Mouse (Mus musculus): ENCODE measurements around the gene Fam3c. TPM values are rescaled to one million over a fixed set of nuclear protein-coding genes. Genes with fewer than 3 reads are reported as not detected.

Gene Fam3c
- polyA plus RNA-seq, 2 experiments: 23.8 to 65.2 TPM

DNA sequence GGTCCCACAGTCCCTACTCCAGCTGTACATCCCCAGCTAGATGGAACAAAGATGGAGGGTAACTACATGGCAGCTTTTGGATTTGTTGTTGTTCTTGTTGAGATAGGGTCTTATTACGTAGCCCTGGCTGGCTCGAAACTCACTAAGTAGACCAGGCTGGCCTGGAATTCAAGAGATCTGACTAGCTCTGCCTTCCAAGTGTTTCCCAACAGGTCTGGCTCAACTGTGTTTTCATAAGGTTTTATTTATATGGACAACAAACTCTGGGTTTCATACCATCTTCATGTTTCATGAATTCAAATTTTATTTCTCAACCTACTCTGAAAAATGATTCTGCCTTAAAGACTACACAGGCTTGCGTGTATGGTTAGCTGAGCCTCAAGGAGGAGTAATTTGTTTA, 7.1 kb downstream of the Fam3c start:
- no peak for TF ChIP-seq POLR2A (IDR thresholded peaks at IDR 0.05; ENCODE audit: borderline replicate concordance, extremely low read depth, insufficient read depth, insufficient read length)
- ATAC-seq (ENCODE audit: low FRiP score, low read depth) (no peak), DNase-seq (ENCODE audit: low spot score) (no peak)
- no peaks in the 10 kb centered on the region for H3K27me3 ChIP-seq (ENCODE audit: control insufficient read depth, insufficient read depth, low read length)
- H3K4me2 ChIP-seq (replicated peaks; ENCODE audit: low read depth, low read length, severe bottlenecking): no peak overlapping the region
- H3K4me3 ChIP-seq (replicated peaks; ENCODE audit: low read length): no peak overlapping the region
- 93% methylated on average over 3 of the region's 3 CpGs for WGBS
- H3K9me3 ChIP-seq (ENCODE audit: control insufficient read depth, low read length): no peaks in the 10 kb centered on the region
- no peak overlapping the region for H3K27ac ChIP-seq (replicated peaks; ENCODE audit: low read depth, low read length)
- no peak overlapping the region for H3K9ac ChIP-seq (ENCODE audit: low read depth, low read length, severe bottlenecking)
- peaks cover 14% of the 10 kb centered on the region for H3K4me1 ChIP-seq (ENCODE audit: control insufficient read depth, insufficient read depth, low read length)
- H3K36me3 ChIP-seq (ENCODE audit: control insufficient read depth, insufficient read depth, low read length): no peaks in the 10 kb centered on the region

DNA sequence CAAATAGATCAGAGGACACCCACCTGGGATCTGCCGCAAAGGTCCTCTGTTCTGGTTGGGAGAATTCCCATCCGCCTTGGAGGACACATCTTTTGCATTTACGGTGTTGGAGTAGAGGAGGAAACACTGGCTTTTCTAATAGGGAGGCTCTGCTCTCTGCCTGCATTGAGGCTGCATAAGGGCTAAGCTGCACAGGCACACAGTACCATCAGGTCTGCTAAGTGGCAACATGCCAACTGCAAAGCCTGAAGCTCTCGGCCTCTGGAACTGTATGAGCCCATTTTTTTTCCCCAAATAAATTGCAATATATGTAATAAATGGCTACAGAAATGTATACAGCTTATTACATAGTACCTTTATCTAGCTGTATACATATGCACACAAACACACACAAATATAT, 7.9 kb downstream of the Fam3c start:
- Histone ChIP-seq H3K4me1 (ENCODE audit: control insufficient read depth, insufficient read depth, low read length) (peaks cover 12% of the 10 kb centered on the region), H3K27ac (replicated peaks; ENCODE audit: low read depth, low read length) (0 out of 2 replicates have a peak overlapping the region, but pooled peaks have one; percentile 6), H3K9me3 (ENCODE audit: control insufficient read depth, low read length) (no peaks in the 10 kb centered on the region), H3K9ac (ENCODE audit: low read depth, low read length, severe bottlenecking) (0 out of 2 replicates have a peak overlapping the region, but pooled peaks have one; percentile 13), H3K36me3 (ENCODE audit: control insufficient read depth, insufficient read depth, low read length) (no peaks in the 10 kb centered on the region), H3K4me3 (replicated peaks; ENCODE audit: low read length) (no peak overlapping the region), H3K27me3 (ENCODE audit: control insufficient read depth, insufficient read depth, low read length) (no peaks in the 10 kb centered on the region), H3K4me2 (replicated peaks; ENCODE audit: low read depth, low read length, severe bottlenecking) (0 out of 2 replicates have a peak overlapping the region, but pooled peaks have one; percentile 2)
- no peak for DNase-seq (ENCODE audit: low spot score)
- 49% methylated on average over 4 of the region's 4 CpGs for WGBS
- no peak for TF ChIP-seq POLR2A (IDR thresholded peaks at IDR 0.05; ENCODE audit: borderline replicate concordance, extremely low read depth, insufficient read depth, insufficient read length)
- no peak for ATAC-seq (ENCODE audit: low FRiP score, low read depth)

DNA sequence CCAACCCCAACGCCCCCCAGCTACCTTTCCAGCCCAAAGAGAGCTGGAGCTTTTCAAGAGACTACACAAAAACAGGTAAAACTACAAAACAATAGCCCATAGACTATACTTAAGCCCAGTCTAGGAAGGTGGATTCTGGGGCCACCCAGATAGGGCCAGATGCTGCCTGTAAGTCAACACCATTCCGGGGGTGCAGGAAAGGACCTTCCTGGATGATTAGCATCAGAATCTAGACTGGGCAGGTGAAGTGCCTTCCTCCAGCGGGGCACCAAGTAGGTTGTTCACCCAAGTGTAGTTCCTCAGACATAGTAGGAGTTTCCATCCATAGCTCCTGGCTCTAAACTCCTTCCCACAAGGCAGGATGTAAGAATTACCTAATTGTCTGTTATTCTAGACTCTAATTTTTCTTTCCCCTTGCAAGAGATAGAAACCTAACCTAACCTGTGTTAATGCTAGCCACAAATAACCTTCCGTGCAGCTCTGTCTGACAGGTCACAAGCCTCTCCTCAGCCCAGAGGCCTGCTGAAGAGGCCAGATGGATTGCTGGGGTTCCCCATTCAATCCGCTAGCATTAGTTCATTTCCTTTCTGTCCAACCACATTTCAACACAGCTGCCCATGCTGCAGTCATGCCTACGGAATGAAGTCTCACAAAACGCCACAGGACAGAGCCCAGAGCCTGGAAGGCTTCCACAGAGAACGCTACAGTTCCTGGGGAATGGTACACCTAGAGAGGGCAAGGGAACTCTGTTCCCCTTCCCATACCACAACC, 8.7 kb downstream of the Fam3c start:
- H3K27ac ChIP-seq (replicated peaks; ENCODE audit: low read depth, low read length): 0 out of 2 replicates have a peak overlapping the region, but pooled peaks have one; percentile 6
- ATAC-seq (ENCODE audit: low FRiP score, low read depth): no peak
- WGBS: 65% methylated on average over 8 of the region's 8 CpGs

GRCm38 (mm10) chr6:22344443-22344842, 11.6 kb downstream of the Fam3c start:
- Histone ChIP-seq H3K4me1 (ENCODE audit: control insufficient read depth, insufficient read depth, low read length) (peaks cover 12% of the 10 kb centered on the region), H3K9me3 (ENCODE audit: control insufficient read depth, low read length) (no peaks in the 10 kb centered on the region), H3K4me2 (replicated peaks; ENCODE audit: low read depth, low read length, severe bottlenecking) (no peak overlapping the region), H3K9ac (ENCODE audit: low read depth, low read length, severe bottlenecking) (no peak overlapping the region), H3K36me3 (ENCODE audit: control insufficient read depth, insufficient read depth, low read length) (peaks cover 9% of the 10 kb centered on the region; the same call in 1 of the 2 replicates), H3K27me3 (ENCODE audit: control insufficient read depth, insufficient read depth, low read length) (no peaks in the 10 kb centered on the region), H3K27ac (replicated peaks; ENCODE audit: low read depth, low read length) (no peak overlapping the region), H3K4me3 (replicated peaks; ENCODE audit: low read length) (no peak overlapping the region)
- DNase-seq (ENCODE audit: low spot score): no peak
- 68% methylated on average over 6 of the region's 6 CpGs for WGBS
- TF ChIP-seq POLR2A (IDR thresholded peaks at IDR 0.05; ENCODE audit: borderline replicate concordance, extremely low read depth, insufficient read depth, insufficient read length): no peak
- no peak for ATAC-seq (ENCODE audit: low FRiP score, low read depth)

More for the DNA sequence above, 8.7 kb downstream of the Fam3c start:
- H3K36me3 ChIP-seq (ENCODE audit: control insufficient read depth, insufficient read depth, low read length): no peaks in the 10 kb centered on the region
- H3K4me1 ChIP-seq (ENCODE audit: control insufficient read depth, insufficient read depth, low read length): peaks cover 12% of the 10 kb centered on the region
- no peak overlapping the region for H3K4me3 ChIP-seq (replicated peaks; ENCODE audit: low read length)
- no peak for TF ChIP-seq POLR2A (IDR thresholded peaks at IDR 0.05; ENCODE audit: borderline replicate concordance, extremely low read depth, insufficient read depth, insufficient read length)
- H3K27me3 ChIP-seq (ENCODE audit: control insufficient read depth, insufficient read depth, low read length): no peaks in the 10 kb centered on the region
- no peaks in the 10 kb centered on the region for H3K9me3 ChIP-seq (ENCODE audit: control insufficient read depth, low read length)
- DNase-seq (ENCODE audit: low spot score): no peak
- 0 out of 2 replicates have a peak overlapping the region, but pooled peaks have one; percentile 2 for H3K4me2 ChIP-seq (replicated peaks; ENCODE audit: low read depth, low read length, severe bottlenecking)
- 0 out of 2 replicates have a peak overlapping the region, but pooled peaks have one; percentile 13 for H3K9ac ChIP-seq (ENCODE audit: low read depth, low read length, severe bottlenecking)

DNA sequence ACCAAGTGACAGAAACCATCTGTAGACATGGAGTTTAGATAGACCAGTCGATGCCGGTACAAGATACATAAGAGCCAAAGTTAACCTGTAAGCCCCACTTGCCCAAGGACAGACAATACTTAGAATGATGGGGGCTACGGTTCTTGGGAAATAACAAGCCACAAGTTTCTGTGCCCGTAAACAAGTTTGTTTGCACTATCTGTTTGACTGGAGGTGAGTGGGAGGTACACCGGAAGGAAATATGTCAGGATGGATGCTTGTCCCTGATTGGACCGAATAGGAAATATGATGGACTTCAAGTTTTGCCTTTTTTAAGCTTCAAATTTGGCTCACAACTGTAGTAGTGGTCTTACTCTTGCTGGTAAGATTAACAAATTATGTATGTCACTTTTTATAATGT, 12.3 kb downstream of the Fam3c start:
- WGBS: 95% methylated on average over 6 of the region's 6 CpGs
- Histone ChIP-seq H3K9ac (ENCODE audit: low read depth, low read length, severe bottlenecking) (no peak overlapping the region), H3K9me3 (ENCODE audit: control insufficient read depth, low read length) (no peaks in the 10 kb centered on the region), H3K4me1 (ENCODE audit: control insufficient read depth, insufficient read depth, low read length) (peaks cover 12% of the 10 kb centered on the region), H3K27ac (replicated peaks; ENCODE audit: low read depth, low read length) (no peak overlapping the region), H3K4me2 (replicated peaks; ENCODE audit: low read depth, low read length, severe bottlenecking) (no peak overlapping the region), H3K36me3 (ENCODE audit: control insufficient read depth, insufficient read depth, low read length) (peaks cover 10% of the 10 kb centered on the region; the same call in 1 of the 2 replicates), H3K27me3 (ENCODE audit: control insufficient read depth, insufficient read depth, low read length) (no peaks in the 10 kb centered on the region), H3K4me3 (replicated peaks; ENCODE audit: low read length) (no peak overlapping the region)
- no peak for ATAC-seq (ENCODE audit: low FRiP score, low read depth)
- TF ChIP-seq POLR2A (IDR thresholded peaks at IDR 0.05; ENCODE audit: borderline replicate concordance, extremely low read depth, insufficient read depth, insufficient read length): no peak
- DNase-seq (ENCODE audit: low spot score): no peak

Measured in limb, embryonic 14.5 days (tissue).